Mouse (Mus musculus) cerebellum, adult 11-12 months (tissue): Measurements from ENCODE around the gene Olfr785.
"Not testable (repeated sequence)": the region's sequence is repeated elsewhere in the genome, so short reads cannot be mapped to it uniquely, and the experiment has no call there.

Experiments
- DNase-seq: peaks from one replicate; pipeline ENCODE4 v3.0.0; 2022

The Olfr785 gene

DNA sequence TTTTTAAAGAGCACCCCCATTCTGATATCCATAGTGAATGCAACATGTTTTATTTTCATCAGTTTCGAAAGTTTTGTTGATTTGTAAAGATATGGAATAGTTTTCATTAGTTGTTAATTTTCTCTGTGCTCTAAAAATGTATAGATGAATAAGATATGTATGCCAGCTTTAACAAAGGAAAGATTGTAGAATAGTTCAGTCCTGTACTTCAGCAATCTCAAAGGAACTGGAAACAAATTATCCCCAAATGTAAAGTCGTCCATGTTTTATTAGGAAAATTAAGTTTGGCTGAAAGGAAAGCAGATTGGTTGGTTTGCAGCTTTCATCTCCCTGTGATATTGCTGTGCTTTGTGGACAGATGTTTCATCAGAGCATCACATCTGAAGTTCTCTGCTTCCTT is at the start of gene Olfr785:
TSS of gene Olfr785 (plus strand) at position 301 of the 400 bp plus-strand sequence.
- no peak for DNase-seq

DNA sequence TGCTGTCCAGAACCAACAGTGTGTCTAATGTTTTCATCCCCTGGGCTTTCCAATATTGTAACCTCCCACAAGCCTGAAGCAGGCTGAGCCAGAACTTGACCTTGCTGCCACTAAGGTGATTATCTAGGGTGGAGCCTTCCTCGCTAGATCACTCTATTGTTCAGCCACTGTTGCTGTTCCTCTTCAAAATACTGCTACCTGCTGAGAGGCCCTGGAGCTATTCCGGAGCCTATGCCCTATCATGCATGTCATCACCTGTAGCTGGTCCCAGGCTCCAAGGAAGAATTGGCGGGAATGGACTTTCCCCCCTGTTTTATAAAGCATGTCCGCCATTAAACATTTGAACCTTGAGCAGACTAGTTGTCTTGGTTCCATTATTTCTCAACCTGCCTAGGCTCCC is 48.7 kb upstream of the Olfr785 start:
- not testable (repeated sequence) for DNase-seq

DNA sequence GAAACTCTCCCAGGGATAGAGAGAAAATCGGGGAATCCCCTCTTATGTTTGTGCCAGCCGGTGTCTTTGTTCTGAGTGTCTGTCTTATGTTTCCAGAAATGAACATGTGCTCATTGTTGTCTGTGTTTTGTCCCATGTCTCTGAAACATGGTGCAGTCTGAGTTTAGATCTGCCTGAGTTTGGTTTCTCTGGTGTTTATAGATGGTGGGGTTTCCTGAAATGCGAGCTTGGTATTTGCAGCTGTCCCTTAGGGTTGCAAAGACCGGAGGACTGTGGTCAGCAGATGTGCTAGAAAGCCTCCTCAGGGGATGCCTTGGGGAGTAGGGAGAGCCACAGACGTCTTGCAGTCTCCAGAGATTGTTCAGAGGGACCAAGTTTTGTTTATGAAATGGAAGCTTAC is 47.9 kb upstream of the Olfr785 start:
- no peak for DNase-seq

DNA sequence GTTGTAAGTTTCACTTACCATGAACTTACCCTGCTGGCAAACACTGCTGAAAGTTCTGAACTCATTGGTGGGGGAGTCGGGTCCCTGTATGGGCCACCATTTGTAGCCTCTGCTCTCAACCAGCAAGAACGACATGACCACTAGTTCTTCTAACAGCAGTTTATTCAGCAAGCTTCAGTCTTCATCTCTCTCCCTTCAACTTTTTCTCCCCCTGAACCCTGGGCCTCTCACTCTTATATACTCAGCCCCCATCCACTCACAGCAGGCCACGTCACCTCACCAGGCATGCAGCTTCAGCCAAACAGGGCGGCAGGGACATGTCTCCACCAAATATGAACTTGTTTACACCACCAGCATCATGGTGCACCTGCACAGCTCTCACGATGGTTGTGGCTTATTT is 31.2 kb upstream of the Olfr785 start:
- DNase-seq: not testable (repeated sequence)

DNA sequence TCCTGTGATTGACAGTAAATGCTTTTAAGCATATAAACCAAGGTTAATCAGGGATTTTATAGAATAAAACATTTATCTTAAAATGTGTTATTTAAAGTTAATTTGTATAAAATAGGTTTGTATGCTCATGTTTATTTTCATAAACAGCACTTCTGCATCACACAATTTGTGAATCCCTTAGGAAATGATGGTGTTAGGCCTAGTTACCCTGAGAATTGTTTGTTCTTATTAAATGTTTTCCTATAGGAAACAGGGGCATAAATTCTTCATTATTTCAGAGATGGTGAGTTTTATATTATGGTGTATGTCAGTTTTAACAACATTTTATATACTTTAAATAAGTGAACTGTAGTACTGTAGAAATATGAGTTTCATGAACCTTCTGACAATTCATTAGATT is 21.4 kb upstream of the Olfr785 start, which contains the start of gene Olfr784:
TSS of gene Olfr784 (plus strand) at position 301 of the 400 bp plus-strand sequence.
- no peak for DNase-seq

DNA sequence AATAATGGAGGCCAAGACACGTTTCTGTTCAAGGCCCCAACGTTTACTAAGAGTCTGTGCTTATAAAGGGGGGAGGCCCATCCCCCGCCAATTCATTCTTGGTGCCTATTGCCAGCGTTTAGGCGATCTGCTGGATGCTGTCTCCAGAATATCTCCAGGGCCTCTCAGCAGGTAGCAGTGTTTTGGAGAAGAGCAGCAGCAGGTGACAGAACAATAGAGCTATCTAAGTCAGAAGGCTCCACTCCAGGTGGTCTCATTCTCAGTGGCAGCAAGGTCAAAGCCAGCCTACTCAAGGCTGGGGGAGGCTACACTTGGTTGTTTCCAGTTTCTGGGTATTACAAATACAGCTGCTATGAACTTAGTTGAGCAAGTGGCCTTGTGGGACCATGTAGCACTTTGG is 4.3 kb upstream of the Olfr785 start:
- DNase-seq: no peak

DNA sequence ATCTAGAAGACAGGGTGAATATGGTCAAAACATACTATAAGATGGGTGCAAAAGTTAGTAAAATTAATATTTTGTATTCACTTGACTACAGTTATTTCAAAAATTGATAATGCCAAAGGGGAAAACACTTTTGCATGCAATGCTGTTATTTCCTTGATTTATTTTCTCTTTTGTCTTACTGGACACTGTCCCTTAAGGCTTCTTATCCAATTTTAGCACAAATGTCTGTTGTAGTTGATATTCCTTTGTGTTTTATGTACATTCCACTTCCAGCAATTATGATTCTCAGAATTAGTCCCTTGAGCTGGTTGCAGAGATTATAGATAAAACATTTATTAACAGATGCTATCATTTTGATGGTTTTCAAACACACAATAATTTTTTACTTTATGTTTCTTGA is 21.8 kb downstream of the Olfr785 start, which contains the start of gene Olfr786:
TSS of gene Olfr786 (plus strand) at position 301 of the 400 bp plus-strand sequence.
- no peak for DNase-seq
